Mouse (Mus musculus) layer of hippocampus, adult 2 months (tissue): ENCODE results near the gene Zfp366. TPM values are rescaled to one million over a fixed set of nuclear protein-coding genes. Genes with fewer than 3 reads are reported as not detected.
A peak's percentile ranks its signal among the peaks of the same experiment; 100 is the strongest.

Experiments
- DNase-seq, 2 experiments: peaks; one replicate each; pipeline ENCODE4 v3.0.0; 2022; ENCODE audit warnings: low spot score in 2 of 2
- H3K27ac ChIP-seq: fragments of 200-600 bp; 2 replicates; pipeline ENCODE4 v1.8.1; 2022
- H3K4me3 ChIP-seq: fragments of 200-600 bp; 2 replicates; pipeline ENCODE4 v1.8.1; 2022; ENCODE audit warnings: mild to moderate bottlenecking
- CTCF ChIP-seq: fragments of 200-600 bp; conservative IDR thresholded peaks from 2 replicates; pipeline ENCODE4 v1.8.1; 2022; ENCODE audit warnings: antibody characterized with exemption, mild to moderate bottlenecking, moderate library complexity
- total RNA-seq, 2 experiments: library from RNA; stranded (reverse); gene quantifications; 2 replicates each; pipeline ENCODE4 v1.2.3; 2021

Zfp366 gene
- total RNA-seq, 2 experiments from 2014 or later, result 2.5 to 4.9 TPM

DNA sequence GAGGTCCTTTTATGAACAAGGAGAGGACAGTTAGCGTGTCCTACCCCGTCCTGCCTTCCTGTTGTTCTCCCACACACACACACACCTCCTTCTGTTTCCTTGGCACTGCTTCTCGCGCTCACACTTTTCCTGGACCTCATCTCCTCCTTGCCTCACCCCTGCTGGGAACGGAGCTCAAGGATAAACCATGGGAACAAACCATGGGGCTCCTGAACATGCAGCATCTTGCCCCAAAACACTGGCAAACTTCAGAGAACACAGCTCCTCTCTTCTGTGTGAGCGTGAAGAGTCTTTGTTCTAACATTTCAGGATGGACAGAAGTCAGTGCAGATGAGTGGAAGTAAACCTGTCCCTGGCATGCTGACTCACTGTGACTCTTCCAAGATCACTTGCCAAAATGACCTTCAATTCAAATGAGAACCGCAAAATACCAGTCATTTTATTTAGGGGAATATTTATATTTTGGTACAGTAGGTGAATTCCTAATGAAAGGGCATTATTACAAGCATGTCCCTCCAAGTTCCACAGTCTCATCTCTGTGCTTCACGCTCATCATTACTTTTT is 38.8 kb downstream of the Zfp366 start:
- no peak for DNase-seq
- no peak overlapping the region for H3K27ac ChIP-seq
- no peak overlapping the region for H3K4me3 ChIP-seq
- no peak for TF ChIP-seq CTCF

DNA sequence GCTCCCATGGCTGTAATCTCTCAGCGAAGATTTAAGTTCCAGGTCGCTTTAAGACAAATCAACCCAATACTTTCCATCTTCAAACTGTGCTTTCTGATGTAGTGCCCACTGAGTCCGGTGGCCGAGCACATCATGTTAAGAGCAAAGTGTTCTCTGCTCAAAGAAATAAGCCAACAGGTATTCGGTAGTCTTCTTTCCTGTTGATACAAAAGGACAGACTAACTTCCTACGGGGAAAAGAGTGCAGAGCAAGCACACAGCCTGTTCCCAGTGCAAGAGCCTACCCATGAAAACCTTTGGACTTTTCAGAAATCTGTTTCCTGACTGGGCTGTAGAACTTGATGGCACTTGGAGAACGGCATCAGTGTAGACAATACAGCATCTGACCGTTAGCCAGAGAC is 39.3 kb downstream of the Zfp366 start:
- no peak for DNase-seq
- Histone ChIP-seq H3K4me3 (no peak overlapping the region), H3K27ac (no peak overlapping the region)
- TF ChIP-seq CTCF, result no peak

DNA sequence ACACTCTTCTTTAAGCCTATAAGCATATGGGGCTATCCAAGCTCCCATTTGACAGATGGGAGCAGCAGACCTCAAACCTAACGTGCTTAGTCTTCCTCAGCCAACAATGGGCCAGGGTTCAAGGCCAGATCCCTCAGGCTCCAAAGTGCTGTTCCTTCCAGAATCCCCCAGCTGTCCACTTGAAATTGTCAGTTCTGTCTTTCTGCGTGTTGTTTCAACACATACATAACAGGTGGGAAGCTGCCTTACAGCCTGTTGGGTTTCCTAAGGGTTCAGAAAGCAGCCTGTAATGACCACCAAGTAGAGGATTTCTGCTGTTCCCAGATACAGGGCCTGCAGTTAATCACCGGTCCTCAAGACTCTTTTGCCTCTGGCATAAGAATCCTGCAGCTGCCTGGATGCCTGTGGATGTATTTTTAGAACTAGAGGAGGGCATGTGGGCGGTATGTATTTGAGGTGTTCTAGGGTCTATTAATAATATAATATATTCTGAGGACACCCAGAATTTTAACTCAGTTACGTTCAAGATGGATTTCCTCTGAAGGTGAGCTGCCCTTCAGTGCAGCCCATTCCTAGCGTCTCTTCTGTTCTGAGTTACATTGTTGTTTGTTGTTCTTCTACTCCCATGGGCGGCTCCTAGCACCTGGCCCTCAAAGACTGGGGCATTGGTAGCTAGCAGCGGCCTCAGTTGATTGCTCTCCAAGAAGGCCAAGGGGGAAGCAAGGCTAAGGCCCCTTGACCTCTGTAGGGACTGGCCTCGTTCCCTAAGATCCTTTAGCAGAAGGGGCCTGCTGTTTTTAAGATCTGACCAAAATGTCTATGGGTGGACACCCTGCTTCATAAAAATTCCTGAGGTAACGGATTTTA is 41.0 kb downstream of the Zfp366 start:
- 0 out of 2 replicates have a peak overlapping the region, but pooled peaks have one; percentile 10 for H3K27ac ChIP-seq
- no peak for TF ChIP-seq CTCF
- no peak for DNase-seq
- H3K4me3 ChIP-seq, result no peak overlapping the region

DNA sequence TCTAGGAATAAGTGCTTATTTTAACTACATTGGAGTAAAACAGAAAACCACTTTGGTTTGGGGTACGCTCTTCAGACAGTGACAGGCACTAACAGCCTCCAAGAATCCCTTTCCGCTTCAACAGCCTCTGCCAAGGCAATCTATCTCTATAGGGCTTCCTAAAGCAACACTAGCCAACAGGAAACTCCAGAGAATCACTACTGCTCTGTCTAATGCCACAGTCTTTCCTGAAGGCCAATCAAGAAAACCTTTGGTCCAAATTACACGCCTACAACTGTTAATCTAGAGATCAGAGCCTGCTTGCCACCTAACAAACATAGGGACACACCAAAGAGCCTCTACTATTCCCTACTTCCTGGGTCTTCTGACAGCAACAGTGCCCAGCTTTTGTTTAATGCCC is 42.2 kb downstream of the Zfp366 start:
- Histone ChIP-seq H3K27ac (no peak overlapping the region), H3K4me3 (no peak overlapping the region)
- DNase-seq, result no peak
- TF ChIP-seq CTCF, result no peak

GRCm38 (mm10) chr13:99227456-99228250 is 43.0 kb downstream of the Zfp366 start:
- TF ChIP-seq CTCF, result no peak
- Histone ChIP-seq H3K27ac (no peak overlapping the region), H3K4me3 (no peak overlapping the region)
- no peak for DNase-seq

DNA sequence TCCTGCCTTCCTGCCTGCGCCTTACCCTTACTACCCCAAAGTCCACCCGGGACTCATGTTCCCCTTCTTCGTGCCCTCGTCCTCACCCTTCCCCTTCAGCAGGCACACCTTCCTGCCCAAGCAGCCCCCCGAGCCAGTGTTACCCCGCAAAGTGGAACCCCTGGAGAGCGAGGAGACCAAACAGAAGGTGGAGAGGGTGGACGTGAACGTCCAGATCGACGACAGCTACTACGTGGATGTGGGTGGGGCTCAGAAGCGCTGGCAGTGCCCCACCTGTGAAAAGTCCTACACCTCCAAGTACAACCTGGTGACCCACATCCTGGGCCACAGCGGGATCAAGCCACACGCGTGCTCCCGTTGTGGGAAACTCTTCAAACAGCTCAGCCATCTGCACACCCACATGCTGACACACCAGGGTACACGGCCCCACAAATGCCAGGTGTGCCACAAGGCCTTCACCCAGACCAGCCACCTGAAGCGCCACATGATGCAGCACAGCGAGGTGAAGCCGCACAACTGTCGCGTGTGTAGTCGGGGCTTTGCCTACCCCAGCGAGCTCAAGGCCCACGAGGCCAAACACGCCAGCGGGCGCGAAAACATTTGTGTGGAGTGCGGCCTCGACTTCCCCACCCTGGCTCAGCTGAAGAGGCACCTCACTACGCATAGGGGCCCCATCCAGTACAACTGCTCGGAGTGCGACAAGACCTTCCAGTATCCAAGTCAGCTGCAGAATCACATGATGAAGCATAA is 44.4 kb downstream of the Zfp366 start:
- no peak overlapping the region for H3K4me3 ChIP-seq
- H3K27ac ChIP-seq, result no peak overlapping the region
- TF ChIP-seq CTCF, result no peak
- DNase-seq, result no peak

- H3K4me3 ChIP-seq, result no peak overlapping the region
- peak overlapping the region; percentile 65; the same call in 1 of the 2 replicates for H3K27ac ChIP-seq
- DNase-seq, result no peak
- TF ChIP-seq CTCF, result no peak
These were observed 45.2 kb downstream of the Zfp366 start for GRCm38 (mm10) chr13:99229641-99230494.

GRCm38 (mm10) chr13:99230495-99230868 is 45.9 kb downstream of the Zfp366 start:
- no peak for DNase-seq
- Histone ChIP-seq H3K27ac (peak overlapping the region; percentile 65), H3K4me3 (no peak overlapping the region)
- no peak for TF ChIP-seq CTCF

DNA sequence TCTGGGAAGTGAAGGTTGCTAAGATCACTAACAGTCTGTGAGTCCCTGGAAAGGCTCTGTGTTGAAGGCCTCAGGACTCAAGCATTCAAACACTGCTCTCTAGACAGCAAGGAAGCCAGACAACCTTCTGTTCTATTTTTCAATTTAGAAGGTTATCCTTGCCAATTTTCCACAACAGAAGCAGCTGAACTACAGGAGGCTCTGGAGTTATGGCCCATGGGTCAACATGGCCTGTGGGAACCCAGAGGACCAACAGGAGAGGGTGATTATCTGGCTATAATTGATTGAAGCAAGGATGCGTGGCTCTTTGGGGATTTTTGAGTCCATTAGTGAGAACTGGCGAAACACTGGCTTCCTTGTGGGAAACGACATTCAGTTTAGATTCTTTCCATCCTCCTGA is 48.7 kb downstream of the Zfp366 start:
- Histone ChIP-seq H3K4me3 (no peak overlapping the region), H3K27ac (no peak overlapping the region)
- DNase-seq, result no peak
- TF ChIP-seq CTCF, result no peak

DNA sequence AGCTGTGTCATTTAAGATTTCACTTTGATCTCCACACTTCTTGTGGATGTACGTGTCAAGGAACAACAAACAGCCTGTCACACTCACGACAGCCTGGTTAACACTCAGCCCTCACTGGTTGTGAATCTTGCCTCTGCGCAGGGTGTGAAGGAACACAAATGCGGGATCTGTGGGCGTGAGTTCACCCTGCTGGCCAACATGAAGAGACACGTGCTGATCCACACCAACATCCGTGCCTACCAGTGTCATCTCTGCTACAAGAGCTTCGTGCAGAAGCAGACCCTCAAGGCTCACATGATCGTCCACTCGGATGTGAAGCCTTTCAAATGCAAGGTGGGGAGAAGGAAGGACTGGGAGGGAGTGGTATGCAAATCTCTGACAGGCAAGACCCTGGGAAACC is 49.3 kb downstream of the Zfp366 start:
- no peak for DNase-seq
- H3K27ac ChIP-seq, result peak overlapping the region; percentile 43; the same call in 1 of the 2 replicates
- no peak for TF ChIP-seq CTCF
- H3K4me3 ChIP-seq, result no peak overlapping the region

DNA sequence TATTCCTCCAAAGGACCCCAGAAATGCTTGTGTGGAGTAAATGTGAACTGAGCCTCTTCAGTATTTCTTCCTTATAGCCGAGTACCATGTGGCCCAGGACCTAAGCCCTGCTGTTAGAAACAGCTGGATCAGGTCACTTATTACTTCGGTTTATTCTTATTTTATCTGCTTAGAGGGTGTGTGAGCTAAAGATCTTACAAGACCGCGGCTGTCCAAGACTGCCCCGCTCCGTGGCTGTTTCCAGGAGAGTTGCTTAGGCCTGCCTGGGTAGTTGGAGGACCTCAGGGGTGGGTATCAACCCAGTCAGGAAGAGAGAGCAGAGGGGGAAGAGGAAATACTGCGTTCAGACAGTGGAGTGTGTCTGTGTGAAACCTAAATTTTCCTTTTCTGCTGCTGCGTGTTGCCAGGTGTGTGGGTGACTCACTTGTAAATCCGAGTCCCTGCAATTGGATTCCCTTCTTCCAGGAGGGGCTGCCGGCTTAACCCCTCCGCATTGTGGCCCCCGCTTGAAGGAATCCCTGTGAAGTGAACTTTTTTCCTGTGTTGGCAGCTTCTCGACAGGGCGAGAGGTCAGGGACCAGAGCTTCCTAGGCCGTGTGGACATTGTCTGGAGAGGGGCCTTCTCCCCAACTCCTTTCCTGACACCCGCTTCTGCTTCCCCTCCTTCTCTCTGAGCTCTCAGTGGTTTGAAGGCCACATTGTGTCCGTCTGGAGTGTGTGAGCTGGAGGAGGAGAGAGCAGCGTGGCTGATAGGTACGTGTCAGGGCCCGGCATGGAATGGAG is 51.0 kb downstream of the Zfp366 start:
- TF ChIP-seq CTCF, result no peak
- Histone ChIP-seq H3K27ac (peak overlapping the region; percentile 23; the same call in 1 of the 2 replicates), H3K4me3 (no peak overlapping the region)
- DNase-seq, result no peak
